Mouse (Mus musculus) left cerebral cortex, adult 2 months (tissue): ENCODE results near the gene Cyld. TPM values are rescaled to one million over a fixed set of nuclear protein-coding genes. Genes with fewer than 3 reads are reported as not detected.

Experiments used
- DNase-seq, 2 experiments: peaks; one replicate each; pipeline ENCODE4 v3.0.0; 2021 to 2022; ENCODE audit warnings: low spot score in 2 of 2, mixed read lengths in 1 of 2; ENCODE audit errors: extremely low spot score in 1 of 2
- H3K27ac ChIP-seq: fragments of 200-600 bp; 2 replicates; pipeline ENCODE4 v1.8.1; 2022
- H3K4me3 ChIP-seq: fragments of 200-600 bp; 2 replicates; pipeline ENCODE4 v1.8.1; 2022
- CTCF ChIP-seq: fragments of 200-600 bp; IDR thresholded peaks from 2 replicates; pipeline ENCODE4 v1.8.1; 2022; ENCODE audit warnings: antibody characterized with exemption, mild to moderate bottlenecking, moderate library complexity
- intact Hi-C: fragments of 180-260 bp; cut with DNase I; formaldehyde crosslinking; loops from one replicate; pipeline ENCODE4 v1.15.1; 2025
- total RNA-seq, 2 experiments: library from RNA; stranded (reverse); gene quantifications; 2 replicates each; pipeline ENCODE4 v1.2.3; 2021

Gene Cyld
- total RNA-seq, 2 experiments from 2014 or later = 102 to 110 TPM

- no peak for TF ChIP-seq CTCF
- Histone ChIP-seq H3K4me3 (no peak overlapping the region), H3K27ac (no peak overlapping the region)
- DNase-seq = no peak
- intact Hi-C loops = no loop called here
Observed at GRCm38 (mm10) chr8:88691342-88691948, 5.4 kb upstream of the Cyld start.

GRCm38 (mm10) chr8:88691961-88692360 lies 4.9 kb upstream of the Cyld start:
- intact Hi-C loops = no loop called here
- no peak overlapping the region for H3K4me3 ChIP-seq
- no peak overlapping the region for H3K27ac ChIP-seq
- no peak for TF ChIP-seq CTCF
- DNase-seq = no peak

- H3K4me3 ChIP-seq = no peak overlapping the region
- H3K27ac ChIP-seq = no peak overlapping the region
- TF ChIP-seq CTCF = no peak
- peak in 1 of 2 experiments; percentile 3 for DNase-seq
- intact Hi-C loops = no loop called here
Observed at GRCm38 (mm10) chr8:88692866-88693265, 4.0 kb upstream of the Cyld start.

- Histone ChIP-seq H3K27ac (no peak overlapping the region), H3K4me3 (no peak overlapping the region)
- intact Hi-C loops = no loop called here
- TF ChIP-seq CTCF = no peak
- DNase-seq = no peak
Observed at GRCm38 (mm10) chr8:88693376-88693775, 3.5 kb upstream of the Cyld start.

- no peak for TF ChIP-seq CTCF
- intact Hi-C loops = no loop called here
- H3K27ac ChIP-seq = no peak overlapping the region
- peak in 1 of 2 experiments; percentile 5 for DNase-seq
- H3K4me3 ChIP-seq = no peak overlapping the region
Observed at GRCm38 (mm10) chr8:88694291-88694690, 2.5 kb upstream of the Cyld start.

GRCm38 (mm10) chr8:88696228-88696627 lies 600 bp upstream of the Cyld start:
- intact Hi-C loops = loop anchor here (1.0 to 2.0 kb wide), 2 partner anchors 69 to 335 kb away; no protein-coding TSS in a partner anchor
- H3K27ac ChIP-seq = peak overlapping the region; percentile 49; the same call in 1 of the 2 replicates
- no peak for DNase-seq
- H3K4me3 ChIP-seq = peak overlapping the region; percentile 49
- no peak for TF ChIP-seq CTCF

GRCm38 (mm10) chr8:88697642-88698031 lies 809 bp downstream of the Cyld start:
- Histone ChIP-seq H3K4me3 (peak overlapping the region; percentile 90), H3K27ac (peak overlapping the region; percentile 98)
- no peak for TF ChIP-seq CTCF
- DNase-seq = no peak
- intact Hi-C loops = loop anchor here (2.0 kb wide), 1 partner anchor 337 kb away; no protein-coding TSS in a partner anchor

- Histone ChIP-seq H3K4me3 (peak overlapping the region; percentile 90), H3K27ac (no peak overlapping the region)
- no peak for DNase-seq
- TF ChIP-seq CTCF = no peak
- intact Hi-C loops = no loop called here
Observed at GRCm38 (mm10) chr8:88698048-88698447, 1.2 kb downstream of the Cyld start.

- intact Hi-C loops = loop anchor here (1.0 kb wide), 1 partner anchor 71 kb away; no protein-coding TSS in a partner anchor
- peak; percentile 70 for TF ChIP-seq CTCF
- Histone ChIP-seq H3K27ac (no peak overlapping the region; the same call in 1 of the 2 replicates), H3K4me3 (no peak overlapping the region)
- no peak for DNase-seq
Observed at GRCm38 (mm10) chr8:88701611-88702010, 4.8 kb downstream of the Cyld start.

- Histone ChIP-seq H3K4me3 (no peak overlapping the region), H3K27ac (no peak overlapping the region)
- TF ChIP-seq CTCF = no peak
- no peak for DNase-seq
- intact Hi-C loops = no loop called here
Observed at GRCm38 (mm10) chr8:88702816-88703215, 6.0 kb downstream of the Cyld start.

- no peak for TF ChIP-seq CTCF
- DNase-seq = no peak
- intact Hi-C loops = loop anchor here (10.0 kb wide), 1 partner anchor 569 kb away; no protein-coding TSS in a partner anchor
Observed at GRCm38 (mm10) chr8:88723256-88723963, 26.6 kb downstream of the Cyld start.

GRCm38 (mm10) chr8:88755175-88755791 lies 58.5 kb downstream of the Cyld start:
- intact Hi-C loops = loop anchor here (2.0 to 10.0 kb wide), 5 partner anchors 134 to 1030 kb away; partner anchors contain the start of gene Brd7
- TF ChIP-seq CTCF = peak; percentile 91
- peak; percentile 86 to 87 for DNase-seq
- H3K4me3 ChIP-seq = no peak overlapping the region
- no peak overlapping the region for H3K27ac ChIP-seq

More at GRCm38 (mm10) chr8:88723256-88723963, 26.6 kb downstream of the Cyld start:
- Histone ChIP-seq H3K27ac (no peak overlapping the region), H3K4me3 (no peak overlapping the region)
